Mouse (Mus musculus): ENCODE measurements around the gene Apex2. TPM values are rescaled to one million over a fixed set of nuclear protein-coding genes. Genes with fewer than 3 reads are reported as not detected.
A peak's percentile ranks its signal among the peaks of the same experiment; 100 is the strongest.
"Not testable (repeated sequence)": the region's sequence is repeated elsewhere in the genome, so short reads cannot be mapped to it uniquely, and the experiment has no call there.

The Apex2 gene
- polyA plus RNA-seq, 1 experiment from 2014 or later, result 26.0 TPM

DNA sequence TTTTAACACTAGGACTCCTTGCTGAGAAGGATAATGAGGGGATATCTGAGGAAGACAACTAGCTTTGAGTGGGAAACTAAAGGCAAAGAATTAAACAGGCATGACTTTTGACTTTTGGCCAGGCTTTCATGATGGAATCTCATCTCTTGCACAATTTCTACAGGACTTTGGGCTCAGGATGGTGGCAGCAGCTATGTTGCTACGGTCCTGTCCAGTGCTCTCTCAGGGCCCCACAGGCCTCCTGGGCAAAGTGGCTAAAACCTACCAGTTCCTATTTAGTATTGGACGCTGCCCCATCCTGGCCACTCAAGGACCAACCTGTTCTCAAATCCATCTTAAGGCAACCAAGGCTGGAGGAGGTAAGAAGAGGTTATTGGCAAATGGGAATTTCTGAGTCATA is 37.7 kb downstream of the Apex2 start:
- no peaks in the 10 kb centered on the region for H3K4me1 ChIP-seq
- no peak overlapping the region for H3K4me2 ChIP-seq (replicated peaks)
- H3K9me3 ChIP-seq, result no peaks in the 10 kb centered on the region
- H3K27ac ChIP-seq (replicated peaks), result no peak overlapping the region
- ATAC-seq (replicated peaks), result no peak
- 0 out of 2 replicates have a peak, but pooled peaks cover 2% of the 10 kb centered on the region for H3K36me3 ChIP-seq
- H3K27me3 ChIP-seq, result no peaks in the 10 kb centered on the region
- H3K4me3 ChIP-seq, result no peak overlapping the region
- WGBS, result 98% methylated on average over 2 of the region's 2 CpGs
- no peak overlapping the region for H3K9ac ChIP-seq (replicated peaks)

DNA sequence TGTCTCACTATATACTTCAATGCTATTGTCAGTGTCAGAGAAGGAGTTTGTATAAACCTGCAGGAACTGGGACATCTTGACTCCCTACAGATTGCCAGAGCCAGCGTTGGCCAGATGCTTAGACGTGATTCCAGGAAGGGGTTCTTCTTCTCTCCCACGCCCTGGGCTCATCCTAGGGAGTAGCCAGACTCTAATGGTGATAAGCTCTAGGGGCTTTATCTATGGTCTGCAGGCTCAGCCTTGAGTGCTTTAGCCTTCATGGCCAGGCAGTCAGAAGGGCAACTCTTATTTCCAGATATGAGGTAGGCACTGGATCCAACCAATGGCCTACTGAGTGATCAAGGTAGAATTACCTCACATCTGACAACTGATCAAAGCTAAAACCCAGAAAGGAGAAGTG is 40.0 kb downstream of the Apex2 start:
- Histone ChIP-seq H3K9me3 (no peaks in the 10 kb centered on the region), H3K27me3 (no peaks in the 10 kb centered on the region), H3K4me1 (no peaks in the 10 kb centered on the region), H3K27ac (replicated peaks) (no peak overlapping the region), H3K36me3 (0 out of 2 replicates have a peak, but pooled peaks cover 2% of the 10 kb centered on the region), H3K4me3 (no peak overlapping the region), H3K4me2 (replicated peaks) (no peak overlapping the region), H3K9ac (replicated peaks) (no peak overlapping the region)
- 94% methylated on average over 3 of the region's 3 CpGs for WGBS
- ATAC-seq (replicated peaks), result no peak

DNA sequence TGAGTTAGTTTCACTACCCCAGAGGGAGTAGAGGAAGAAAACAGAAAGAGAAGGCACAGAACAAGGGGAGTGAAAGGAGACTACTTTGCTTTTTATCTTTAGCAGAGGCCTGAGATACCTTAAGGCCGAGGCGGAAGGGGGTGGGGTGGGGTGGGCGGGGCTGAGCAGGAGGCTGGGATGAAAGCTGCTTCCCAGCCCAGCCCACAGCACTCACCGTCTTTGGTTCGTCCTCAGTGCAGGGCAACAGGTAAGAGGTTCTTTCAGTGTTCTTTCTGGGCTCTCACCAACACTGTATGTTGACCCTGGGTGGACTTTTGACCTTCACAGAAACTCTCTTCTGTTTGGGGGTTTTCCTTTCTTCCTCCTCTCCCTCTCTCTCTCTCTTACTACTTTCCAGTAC is 42.4 kb downstream of the Apex2 start, which contains the start of gene Alas2:
TSS of gene Alas2 (plus strand) at position 137 of the 400 bp plus-strand sequence.
- Histone ChIP-seq H3K27me3 (no peaks in the 10 kb centered on the region), H3K9me3 (no peaks in the 10 kb centered on the region), H3K9ac (replicated peaks) (no peak within 1 kb of the TSS), H3K4me1 (no peaks in the 10 kb centered on the region), H3K4me2 (replicated peaks) (no peak within 1 kb of the TSS), H3K4me3 (no peak within 1 kb of the TSS), H3K27ac (replicated peaks) (no peak within 1 kb of the TSS), H3K36me3 (no peaks in the 10 kb centered on the region)
- ATAC-seq (replicated peaks), result no peak
- whole genome bisulfite sequencing, result 37% methylated on average over 5 of the region's 5 CpGs

DNA sequence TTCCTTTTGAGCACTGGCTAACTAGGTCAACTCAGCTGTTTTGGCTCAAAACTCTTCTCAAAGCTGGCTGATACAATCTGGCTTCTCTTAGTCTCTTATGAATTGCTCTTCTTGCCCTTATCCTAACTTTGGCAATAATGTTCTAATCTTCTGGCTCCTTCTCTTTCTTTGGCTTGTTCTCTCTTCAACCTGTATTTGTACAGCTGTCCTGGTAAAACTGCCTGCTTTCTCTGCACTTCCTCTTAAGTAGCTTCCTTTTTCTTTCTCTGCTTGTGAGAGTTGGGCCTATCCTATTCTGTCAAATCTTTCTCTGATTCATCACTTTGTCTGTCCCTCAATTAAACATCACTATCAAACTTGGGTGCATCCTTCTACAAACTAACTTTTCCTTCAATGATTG is 48.0 kb downstream of the Apex2 start:
- Histone ChIP-seq H3K36me3 (no peaks in the 10 kb centered on the region), H3K9ac (replicated peaks) (no peak overlapping the region), H3K9me3 (no peaks in the 10 kb centered on the region), H3K4me1 (no peaks in the 10 kb centered on the region), H3K27me3 (no peaks in the 10 kb centered on the region), H3K27ac (replicated peaks) (no peak overlapping the region), H3K4me3 (no peak overlapping the region), H3K4me2 (replicated peaks) (no peak overlapping the region)
- no peak for ATAC-seq (replicated peaks)

DNA sequence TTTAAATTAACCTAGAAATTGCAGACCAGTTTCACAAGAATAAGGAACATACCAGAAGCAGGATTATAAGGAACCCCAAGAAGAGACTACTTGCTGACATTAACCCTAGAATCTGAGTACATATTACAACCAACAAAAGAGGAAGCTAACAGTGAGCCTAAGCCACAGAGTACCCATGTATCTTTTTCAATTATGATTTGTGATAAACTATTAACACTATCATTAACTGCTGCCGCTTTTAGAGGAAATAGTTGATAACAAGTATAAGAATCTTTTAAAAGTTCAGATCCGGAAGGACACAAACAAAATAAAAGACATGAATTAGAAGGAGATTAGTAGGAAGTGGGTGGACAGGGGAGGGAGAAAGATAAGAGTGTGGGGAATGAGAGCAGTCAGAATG is 49.6 kb downstream of the Apex2 start:
- WGBS, result 91% methylated on average over 2 of the region's 2 CpGs
- Histone ChIP-seq H3K4me1 (no peaks in the 10 kb centered on the region), H3K27me3 (no peaks in the 10 kb centered on the region), H3K9me3 (no peaks in the 10 kb centered on the region), H3K4me3 (no peak overlapping the region), H3K36me3 (no peaks in the 10 kb centered on the region), H3K27ac (replicated peaks) (no peak overlapping the region), H3K4me2 (replicated peaks) (no peak overlapping the region), H3K9ac (replicated peaks) (no peak overlapping the region)
- no peak for ATAC-seq (replicated peaks)

DNA sequence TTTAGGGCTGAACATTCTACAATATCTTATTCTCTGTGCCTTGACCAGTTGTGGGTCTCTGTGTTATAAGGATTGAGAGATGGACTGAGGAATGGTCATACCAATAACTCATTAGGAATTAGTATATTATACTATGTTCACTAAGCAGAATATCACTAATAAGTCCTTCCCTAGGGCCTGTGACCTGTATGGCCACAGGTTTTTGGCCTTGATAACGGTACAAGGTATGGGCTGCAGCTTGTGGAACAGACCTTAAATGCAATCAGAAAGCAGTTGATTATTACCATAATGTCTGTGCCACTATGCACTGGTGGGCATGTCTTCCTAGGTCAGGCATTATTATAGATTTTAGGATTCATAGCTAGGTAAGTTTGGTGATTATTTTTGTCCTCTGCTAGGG is 73.2 kb downstream of the Apex2 start:
- H3K9ac ChIP-seq (replicated peaks), result no peak overlapping the region

DNA sequence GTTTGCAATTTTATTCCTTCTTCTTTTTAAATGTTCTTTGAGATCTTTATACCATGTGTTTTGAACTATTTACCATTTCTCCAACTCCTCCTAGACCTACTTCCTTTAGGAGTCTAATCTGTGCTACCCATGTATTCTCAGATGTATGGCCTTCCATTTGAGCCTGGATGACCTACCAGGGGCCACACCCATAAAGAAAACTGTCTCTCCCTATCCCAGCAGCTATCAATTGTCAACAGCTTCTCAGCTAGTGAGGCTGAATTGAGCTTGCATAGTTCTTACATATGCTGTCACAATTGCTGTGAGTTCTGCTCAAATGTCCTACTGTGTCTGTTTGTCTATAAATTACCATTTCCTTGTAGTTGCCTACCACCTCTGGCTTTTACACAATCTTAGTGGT is 73.7 kb downstream of the Apex2 start:
- H3K27ac ChIP-seq (replicated peaks), result no peak overlapping the region
- ATAC-seq (replicated peaks), result no peak
- no peaks in the 10 kb centered on the region for H3K4me1 ChIP-seq
- no peak overlapping the region for H3K4me3 ChIP-seq
- H3K27me3 ChIP-seq, result no peaks in the 10 kb centered on the region
- no peak overlapping the region for H3K9ac ChIP-seq (replicated peaks)
- H3K36me3 ChIP-seq, result no peaks in the 10 kb centered on the region
- no peak overlapping the region for H3K4me2 ChIP-seq (replicated peaks)
- no peaks in the 10 kb centered on the region for H3K9me3 ChIP-seq

More for the DNA sequence above, 73.2 kb downstream of the Apex2 start:
- Histone ChIP-seq H3K4me1 (no peaks in the 10 kb centered on the region), H3K27me3 (no peaks in the 10 kb centered on the region), H3K4me3 (no peak overlapping the region), H3K27ac (replicated peaks) (no peak overlapping the region), H3K36me3 (no peaks in the 10 kb centered on the region), H3K4me2 (replicated peaks) (no peak overlapping the region), H3K9me3 (no peaks in the 10 kb centered on the region)
- 82% methylated on average over 1 of the region's 1 CpGs for WGBS
- ATAC-seq (replicated peaks), result no peak

DNA sequence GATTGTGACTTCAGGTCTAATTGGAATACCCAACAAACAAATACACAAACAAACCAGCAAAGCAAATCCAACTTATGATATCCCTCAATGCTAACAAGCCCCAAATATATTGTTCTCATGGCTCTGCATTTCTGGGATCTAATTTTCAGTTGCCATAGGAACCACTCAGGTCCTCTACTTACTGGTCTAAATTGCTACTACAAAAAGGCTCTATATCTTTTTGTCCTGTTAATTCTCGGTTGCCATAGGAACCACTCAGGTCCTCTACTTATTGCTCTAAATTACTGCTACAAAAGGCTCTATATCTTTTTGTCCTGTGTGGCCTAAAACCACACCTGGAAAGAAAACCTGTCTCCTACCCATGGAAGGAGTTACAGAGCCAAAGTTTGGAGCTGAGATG is 75.5 kb downstream of the Apex2 start:
- H3K9ac ChIP-seq (replicated peaks), result no peak overlapping the region
- no peaks in the 10 kb centered on the region for H3K27me3 ChIP-seq
- 67% methylated on average over 1 of the region's 1 CpGs for WGBS
- H3K9me3 ChIP-seq, result no peaks in the 10 kb centered on the region
- no peaks in the 10 kb centered on the region for H3K4me1 ChIP-seq
- no peak for ATAC-seq (replicated peaks)
- no peak overlapping the region for H3K27ac ChIP-seq (replicated peaks)
- H3K4me3 ChIP-seq, result no peak overlapping the region
- H3K36me3 ChIP-seq, result no peaks in the 10 kb centered on the region
- no peak overlapping the region for H3K4me2 ChIP-seq (replicated peaks)

DNA sequence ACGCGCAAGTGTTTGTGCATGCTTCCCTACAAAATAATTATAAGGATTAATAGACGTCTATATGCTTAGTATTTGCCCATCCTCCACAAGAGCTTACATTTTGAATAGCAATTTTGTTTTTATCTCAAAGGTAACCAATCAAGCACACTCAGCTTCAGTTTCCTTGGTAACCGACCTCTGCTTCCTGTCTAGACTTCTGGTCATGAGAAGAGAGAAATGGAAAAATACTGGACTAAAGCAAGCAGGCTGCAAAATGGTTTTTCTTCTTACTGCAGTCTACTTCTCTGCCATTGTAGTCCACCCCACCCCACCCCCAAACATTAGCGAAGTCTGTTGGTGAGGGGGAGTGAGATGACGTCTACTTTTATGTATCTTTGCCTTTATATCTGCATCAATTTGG is 78.4 kb downstream of the Apex2 start:
- peak overlapping the region; percentile 41; the same call in 1 of the 2 replicates for H3K27ac ChIP-seq (replicated peaks)

DNA sequence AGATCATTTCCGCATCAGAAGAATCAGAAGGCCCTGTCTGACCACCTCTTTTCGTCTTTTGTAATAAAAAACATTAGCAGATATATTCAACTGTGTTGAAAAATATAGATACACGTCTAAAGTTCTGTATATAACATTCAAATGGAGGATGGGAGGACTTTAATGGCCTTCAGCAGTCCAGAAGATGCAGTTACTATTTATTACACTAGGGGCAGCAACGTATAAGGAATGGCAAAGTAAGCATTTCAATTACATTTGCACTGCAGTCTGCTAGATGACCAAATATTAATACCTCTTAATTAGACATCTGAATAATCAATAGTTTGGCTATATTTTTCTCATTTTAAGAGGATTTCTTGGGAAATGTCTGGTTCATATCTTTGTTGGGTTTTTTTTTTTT is 79.0 kb downstream of the Apex2 start:
- ATAC-seq (replicated peaks), result no peak
- 50% methylated on average over 4 of the region's 4 CpGs for WGBS
- Histone ChIP-seq H3K4me2 (replicated peaks) (no peak overlapping the region), H3K4me1 (no peaks in the 10 kb centered on the region), H3K9me3 (no peaks in the 10 kb centered on the region), H3K27ac (replicated peaks) (no peak overlapping the region), H3K9ac (replicated peaks) (no peak overlapping the region), H3K36me3 (no peaks in the 10 kb centered on the region), H3K4me3 (no peak overlapping the region), H3K27me3 (no peaks in the 10 kb centered on the region)

More for the DNA sequence above, 78.4 kb downstream of the Apex2 start:
- H3K27me3 ChIP-seq, result no peaks in the 10 kb centered on the region
- peak; percentile 14; the same call in 1 of the 2 replicates for ATAC-seq (replicated peaks)
- WGBS, result 68% methylated on average over 6 of the region's 6 CpGs
- no peak overlapping the region for H3K4me2 ChIP-seq (replicated peaks)
- no peak overlapping the region for H3K9ac ChIP-seq (replicated peaks)
- H3K4me3 ChIP-seq, result no peak overlapping the region
- H3K9me3 ChIP-seq, result no peaks in the 10 kb centered on the region
- no peaks in the 10 kb centered on the region for H3K4me1 ChIP-seq
- no peaks in the 10 kb centered on the region for H3K36me3 ChIP-seq

DNA sequence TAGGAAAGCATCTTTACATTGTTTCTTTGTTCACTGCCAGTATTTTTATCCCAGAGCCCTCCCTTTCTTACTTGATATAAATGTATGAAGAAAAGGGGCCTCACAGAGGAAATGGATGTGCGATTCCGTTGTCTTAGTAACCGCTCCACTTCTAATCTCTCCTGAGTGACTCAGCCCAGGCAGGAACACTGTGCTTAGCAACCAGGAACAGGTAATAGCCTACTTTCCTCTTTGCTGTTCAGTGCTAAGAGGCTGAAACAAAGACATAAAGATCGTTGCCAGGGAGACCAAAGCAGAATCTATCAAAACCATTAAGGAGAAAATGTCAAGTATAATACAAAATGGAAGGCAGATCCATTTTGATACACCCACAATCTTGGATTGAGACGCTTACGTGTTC is 81.0 kb downstream of the Apex2 start:
- Histone ChIP-seq H3K4me2 (replicated peaks) (no peak overlapping the region), H3K4me1 (no peaks in the 10 kb centered on the region), H3K27ac (replicated peaks) (peak overlapping the region; percentile 41; the same call in 1 of the 2 replicates), H3K36me3 (no peaks in the 10 kb centered on the region), H3K4me3 (no peak overlapping the region), H3K9me3 (no peaks in the 10 kb centered on the region), H3K9ac (replicated peaks) (no peak overlapping the region), H3K27me3 (no peaks in the 10 kb centered on the region)
- ATAC-seq (replicated peaks), result peak; percentile 91
- WGBS, result 59% methylated on average over 6 of the region's 6 CpGs

DNA sequence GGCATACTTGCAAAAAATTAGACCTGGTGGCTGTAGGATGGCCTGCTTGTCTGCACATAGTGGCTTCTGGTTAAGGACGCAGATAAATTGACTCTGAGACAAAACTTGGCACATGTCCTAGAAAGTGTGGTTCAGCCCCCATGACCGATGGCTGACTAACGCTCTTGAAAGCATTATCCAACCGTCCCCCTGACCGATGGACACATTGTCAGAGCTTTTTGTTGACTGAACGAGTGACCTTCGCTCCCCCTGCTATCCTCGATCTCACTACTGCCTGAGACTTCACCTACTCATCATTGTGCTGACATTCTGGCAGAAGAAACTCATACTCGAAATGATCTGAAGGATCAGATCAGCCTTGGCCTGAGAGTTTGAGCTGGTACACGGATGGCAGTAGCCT is 101.9 kb downstream of the Apex2 start:
- not testable (repeated sequence) for H3K9ac ChIP-seq (replicated peaks); ATAC-seq (replicated peaks)
- 67% methylated on average over 3 of the region's 10 CpGs for WGBS

DNA sequence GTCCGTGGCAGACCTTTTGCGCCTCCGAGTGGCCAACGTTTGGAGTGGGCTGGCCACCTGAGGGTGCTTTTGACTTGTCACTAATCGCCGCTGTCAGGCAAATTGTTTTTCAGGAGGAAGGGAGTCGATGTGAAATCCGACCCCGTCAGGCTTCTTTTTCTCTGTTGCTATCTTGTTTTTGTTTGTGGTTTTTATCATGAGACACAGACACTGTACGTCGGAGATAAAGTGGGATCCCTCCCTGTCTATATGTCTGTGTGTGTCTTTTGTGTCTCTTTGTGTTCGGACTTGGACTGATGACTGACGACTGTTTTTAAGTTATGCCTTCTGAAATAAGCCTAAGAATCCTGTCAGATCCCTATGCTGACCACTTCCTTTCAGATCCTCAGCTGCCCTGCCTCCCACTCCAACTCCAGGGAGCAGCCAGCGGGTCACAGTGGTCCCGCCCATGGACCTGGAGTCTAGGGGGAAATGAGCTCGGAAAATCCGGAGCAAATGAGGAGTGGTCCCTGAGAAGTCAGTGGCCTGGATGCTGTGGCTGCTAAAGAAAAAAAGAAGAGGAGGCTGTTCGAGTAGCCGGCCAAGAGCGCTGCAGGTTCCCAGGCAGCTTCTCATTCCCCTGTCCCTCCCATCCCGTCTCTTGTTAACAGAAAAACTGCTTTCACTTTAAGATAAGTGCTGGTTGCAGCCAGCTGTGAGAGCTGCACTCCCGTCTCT is 103.2 kb downstream of the Apex2 start:
- not testable (repeated sequence) for ATAC-seq (replicated peaks); H3K4me2 ChIP-seq (replicated peaks); H3K9me3 ChIP-seq; H3K27ac ChIP-seq (replicated peaks); H3K9ac ChIP-seq (replicated peaks); H3K4me1 ChIP-seq; H3K27me3 ChIP-seq; H3K36me3 ChIP-seq; H3K4me3 ChIP-seq
- WGBS, result 59% methylated on average over 10 of the region's 22 CpGs

More for the DNA sequence above, 101.9 kb downstream of the Apex2 start:
- not testable (repeated sequence) for H3K4me2 ChIP-seq (replicated peaks); H3K9me3 ChIP-seq; H3K27ac ChIP-seq (replicated peaks); H3K36me3 ChIP-seq; H3K27me3 ChIP-seq; H3K4me3 ChIP-seq; H3K4me1 ChIP-seq

Data from forebrain, embryonic 15.5 days (tissue).